Mouse (Mus musculus): ENCODE results near the gene Slc25a53. TPM values are rescaled to one million over a fixed set of nuclear protein-coding genes. Genes with fewer than 3 reads are reported as not detected.
A peak's percentile ranks its signal among the peaks of the same experiment; 100 is the strongest.
"Not testable (repeated sequence)": the region's sequence is repeated elsewhere in the genome, so short reads cannot be mapped to it uniquely, and the experiment has no call there.

Slc25a53 gene
- polyA plus RNA-seq, 1 experiment, result 0.08 TPM

- Histone ChIP-seq H3K4me3 (replicated peaks) (peak within 1 kb of the TSS; percentile 67), H3K36me3 (replicated peaks; ENCODE audit: low read length) (no peaks in the 10 kb centered on the region), H3K27me3 (replicated peaks) (peaks cover 3% of the 10 kb centered on the region), H3K9me3 (no peaks in the 10 kb centered on the region), H3K4me1 (no peaks in the 10 kb centered on the region)
- no peak for TF ChIP-seq FLI1 (IDR thresholded peaks at IDR 0.05; ENCODE audit: low read length)
- no peak for TF ChIP-seq GATA1 (IDR thresholded peaks at IDR 0.05; ENCODE audit: borderline replicate concordance, low read length)
These were observed 61.5 kb downstream of the Slc25a53 start, which contains the start of the genes Tmsb15l and Tmsb15b1 for GRCm38 (mm10) chrX:136976424-136977084. TSS of gene Tmsb15l (minus strand) at chrX:136976869. TSS of gene Tmsb15b1 (minus strand) at chrX:136976874.

DNA sequence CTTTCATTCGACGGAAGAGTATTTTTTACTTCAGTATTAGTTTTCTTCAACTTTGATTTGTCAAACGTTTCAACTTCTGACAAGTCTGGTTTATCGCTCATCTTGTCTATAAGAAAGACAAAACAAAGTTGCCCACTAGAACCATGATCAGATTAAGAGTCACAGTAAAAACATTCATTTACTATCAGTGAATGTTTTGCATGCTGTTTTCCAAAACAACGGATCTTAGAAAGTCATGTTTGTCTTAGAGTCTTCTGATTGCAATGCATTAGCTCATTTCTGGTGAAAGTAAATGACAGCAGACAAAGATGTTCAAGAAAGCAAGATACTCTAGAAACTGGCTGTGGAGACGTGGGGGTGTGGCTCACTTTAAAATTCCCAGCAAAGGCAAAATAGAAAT is 62.7 kb downstream of the Slc25a53 start, which contains the start of gene Tmsb15b2:
TSS of gene Tmsb15b2 (minus strand) at position 101 of the 400 bp plus-strand sequence.
- H3K4me3 ChIP-seq (replicated peaks); H3K36me3 ChIP-seq (replicated peaks; ENCODE audit: low read length); H3K4me1 ChIP-seq; H3K9me3 ChIP-seq; H3K27me3 ChIP-seq (replicated peaks): not testable (repeated sequence)

- peaks cover 13% of the 10 kb centered on the region for H3K9me3 ChIP-seq
- no peaks in the 10 kb centered on the region for H3K36me3 ChIP-seq (replicated peaks; ENCODE audit: low read length)
- no peaks in the 10 kb centered on the region for H3K4me1 ChIP-seq
- no peaks in the 10 kb centered on the region for H3K27me3 ChIP-seq (replicated peaks)
- no peak for TF ChIP-seq GATA1 (IDR thresholded peaks at IDR 0.05; ENCODE audit: borderline replicate concordance, low read length)
- TF ChIP-seq FLI1 (IDR thresholded peaks at IDR 0.05; ENCODE audit: low read length), result no peak
- H3K4me3 ChIP-seq (replicated peaks), result no peak overlapping the region
These were observed 78.4 kb downstream of the Slc25a53 start for GRCm38 (mm10) chrX:136959688-136960087.

GRCm38 (mm10) chrX:136958300-136958699 is 79.8 kb downstream of the Slc25a53 start:
- not testable (repeated sequence) for H3K9me3 ChIP-seq; H3K27me3 ChIP-seq (replicated peaks); H3K36me3 ChIP-seq (replicated peaks; ENCODE audit: low read length); H3K4me1 ChIP-seq; H3K4me3 ChIP-seq (replicated peaks)

- H3K27me3 ChIP-seq (replicated peaks); H3K36me3 ChIP-seq (replicated peaks; ENCODE audit: low read length); H3K4me3 ChIP-seq (replicated peaks); H3K9me3 ChIP-seq; H3K4me1 ChIP-seq: not testable (repeated sequence)
These were observed 80.4 kb downstream of the Slc25a53 start for GRCm38 (mm10) chrX:136957583-136958279.

DNA sequence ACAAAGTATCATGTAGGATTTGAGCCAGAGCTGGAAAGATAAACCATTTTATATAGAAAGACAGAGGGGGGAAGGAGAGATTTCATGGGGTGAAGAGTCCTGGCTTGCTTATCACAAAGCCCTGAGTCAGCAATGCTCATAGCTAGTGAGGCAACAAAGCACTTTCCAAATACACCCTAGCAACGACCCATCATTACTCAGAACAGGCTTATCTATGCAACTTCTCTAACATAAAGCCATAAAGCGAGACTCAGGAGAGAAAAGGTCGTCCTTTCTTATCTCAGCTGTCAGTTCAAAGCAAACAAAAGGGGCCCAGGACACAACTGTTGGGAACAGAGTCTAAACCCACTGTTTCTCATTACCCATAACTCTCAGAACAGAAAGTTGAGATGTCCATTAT is 100.1 kb downstream of the Slc25a53 start:
- no peaks in the 10 kb centered on the region for H3K9me3 ChIP-seq
- TF ChIP-seq GATA1 (IDR thresholded peaks at IDR 0.05; ENCODE audit: borderline replicate concordance, low read length) (no peak), FLI1 (IDR thresholded peaks at IDR 0.05; ENCODE audit: low read length) (no peak)
- no peak overlapping the region for H3K4me3 ChIP-seq (replicated peaks)
- H3K4me1 ChIP-seq, result no peaks in the 10 kb centered on the region
- H3K27me3 ChIP-seq (replicated peaks), result peaks cover 4% of the 10 kb centered on the region
- no peaks in the 10 kb centered on the region for H3K36me3 ChIP-seq (replicated peaks; ENCODE audit: low read length)

Other genes with a start within 250 kb of the Slc25a53 start
- 0.29 TPM in 1 of 2 replicates, not detected in the other for gene Plp1, start 215.6 kb downstream of the Slc25a53 start, polyA plus RNA-seq (2012; ENCODE audit: insufficient read depth, low replicate concordance)
- gene Rab9b, start 169.5 kb downstream of the Slc25a53 start, polyA plus RNA-seq (2012; ENCODE audit: insufficient read depth, low replicate concordance), result not detected in 2 replicates
- gene H2bfm, start 111.0 kb downstream of the Slc25a53 start, polyA plus RNA-seq (2012; ENCODE audit: insufficient read depth, low replicate concordance), result not detected in 2 replicates
- gene Tmsb15b2, start 62.8 kb downstream of the Slc25a53 start, polyA plus RNA-seq (2012; ENCODE audit: insufficient read depth, low replicate concordance), result not detected in 2 replicates
- not detected in 2 replicates for gene Tmsb15l, start 61.4 kb downstream of the Slc25a53 start, polyA plus RNA-seq (2012; ENCODE audit: insufficient read depth, low replicate concordance)
- gene Tmsb15b1, start 61.4 kb downstream of the Slc25a53 start, polyA plus RNA-seq (2012; ENCODE audit: insufficient read depth, low replicate concordance), result not detected in 2 replicates
- gene Zcchc18, start 45.1 kb downstream of the Slc25a53 start, polyA plus RNA-seq (2012; ENCODE audit: insufficient read depth, low replicate concordance), result 1.2 TPM in 1 of 2 replicates, not detected in the other
- 0.18 TPM in 1 of 2 replicates, not detected in the other for gene Fam199x, start 11.3 kb upstream of the Slc25a53 start, polyA plus RNA-seq (2012; ENCODE audit: insufficient read depth, low replicate concordance)
- 0.36 TPM in 1 of 2 replicates, not detected in the other for gene Esx1, start 83.8 kb upstream of the Slc25a53 start, polyA plus RNA-seq (2012; ENCODE audit: insufficient read depth, low replicate concordance)

Data from megakaryocyte, embryonic 14.5 days (primary cell).